In genomic region chr8:4656536-4656935, GRCm38 (mm10) we compare ENCODE assay signal across 9 mouse cellular contexts. TPM values are rescaled to one million over a fixed set of nuclear protein-coding genes. Genes with fewer than 3 reads are reported as not detected.
DNase-seq lines count a peak whose midpoint lies in the region; ATAC-seq lines count a peak whose summit lies in the region.
"Had no signal": no experiment of that assay in that cellular context is flagged by ENCODE, and none has a peak within 500 bp of the region (broad histone marks: within the 10 kb centered on the region; RNA-seq: fewer than 3 reads in every experiment).

No protein-coding gene starts in this region.

- H3K4me3 ChIP-seq in midbrain, embryonic 14.5 days (replicated peaks; ENCODE audit: low read depth, low read length): no peak overlapping the region
- H3K4me3 ChIP-seq in midbrain, embryonic 10.5 days: no peak overlapping the region
- no peak overlapping the region for H3K4me3 ChIP-seq in midbrain, embryonic 16.5 days (ENCODE audit: low read depth, low read length)
- no peak overlapping the region for H3K4me3 ChIP-seq in midbrain, embryonic 13.5 days (replicated peaks)
- H3K4me3 ChIP-seq: erythroblast, embryonic 14.5 days; lung, embryonic 15.5 days had no signal

- ATAC-seq in midbrain, embryonic 14.5 days (ENCODE audit: low FRiP score, low TSS enrichment): no peak
- ATAC-seq in midbrain, embryonic 16.5 days: no peak
- no peak for ATAC-seq in midbrain, embryonic 13.5 days

- no peaks in the 10 kb centered on the region for H3K27me3 ChIP-seq in midbrain, embryonic 14.5 days (ENCODE audit: control insufficient read depth, insufficient read depth, low read length)
- no peaks in the 10 kb centered on the region for H3K27me3 ChIP-seq in midbrain, embryonic 10.5 days (ENCODE audit: low read depth, poor library complexity, severe bottlenecking)
- H3K27me3 ChIP-seq in midbrain, embryonic 16.5 days (ENCODE audit: control insufficient read depth, insufficient read depth, low read depth, low read length): no peaks in the 10 kb centered on the region
- H3K27me3 ChIP-seq in midbrain, embryonic 13.5 days: no peaks in the 10 kb centered on the region
- H3K27me3 ChIP-seq: lung, embryonic 15.5 days had no signal

- no peak overlapping the region for H3K9ac ChIP-seq in midbrain, embryonic 14.5 days (replicated peaks; ENCODE audit: low read length)
- H3K9ac ChIP-seq in midbrain, embryonic 16.5 days (ENCODE audit: low read depth, low read length): no peak overlapping the region
- H3K9ac ChIP-seq in midbrain, embryonic 13.5 days (replicated peaks): no peak overlapping the region
- H3K9ac ChIP-seq: lung, embryonic 15.5 days had no signal

- no peak overlapping the region for H3K4me2 ChIP-seq in midbrain, embryonic 14.5 days (ENCODE audit: low read length)
- no peak overlapping the region for H3K4me2 ChIP-seq in midbrain, embryonic 16.5 days (ENCODE audit: low read length)
- no peak overlapping the region for H3K4me2 ChIP-seq in midbrain, embryonic 13.5 days (replicated peaks)
- H3K4me2 ChIP-seq: lung, embryonic 15.5 days had no signal

- WGBS in midbrain, embryonic 14.5 days: 91% methylated on average over 7 of the region's 7 CpGs
- 88% methylated on average over 7 of the region's 7 CpGs for WGBS in midbrain, embryonic 10.5 days
- 88% methylated on average over 7 of the region's 7 CpGs for WGBS in midbrain, embryonic 16.5 days
- 87% methylated on average over 7 of the region's 7 CpGs for WGBS in midbrain, embryonic 13.5 days

- no peaks in the 10 kb centered on the region for H3K9me3 ChIP-seq in midbrain, embryonic 14.5 days (ENCODE audit: control insufficient read depth, low read length)
- H3K9me3 ChIP-seq in midbrain, embryonic 10.5 days (replicated peaks): peaks cover 19% of the 10 kb centered on the region; the same call in 1 of the 2 replicates
- 0 out of 2 replicates have a peak, but pooled peaks cover 2% of the 10 kb centered on the region for H3K9me3 ChIP-seq in midbrain, embryonic 16.5 days (replicated peaks; ENCODE audit: control insufficient read depth, low read length, poor library complexity, severe bottlenecking)
- H3K9me3 ChIP-seq in midbrain, embryonic 13.5 days: no peaks in the 10 kb centered on the region
- H3K9me3 ChIP-seq: lung, embryonic 15.5 days had no signal

- H3K4me1 ChIP-seq in midbrain, embryonic 14.5 days (ENCODE audit: control insufficient read depth, insufficient read depth, low read length): no peaks in the 10 kb centered on the region
- H3K4me1 ChIP-seq in midbrain, embryonic 10.5 days: no peaks in the 10 kb centered on the region
- H3K4me1 ChIP-seq in midbrain, embryonic 16.5 days (ENCODE audit: control insufficient read depth, insufficient read depth, low read length): no peaks in the 10 kb centered on the region
- no peaks in the 10 kb centered on the region for H3K4me1 ChIP-seq in midbrain, embryonic 13.5 days (replicated peaks)
- H3K4me1 ChIP-seq: lung, embryonic 15.5 days had no signal

- DNase-seq in midbrain, embryonic 14.5 days: peak; percentile 37
- DNase-seq in midbrain, embryonic 10.5 days (ENCODE audit: low spot score): no peak
- DNase-seq in R1 (ENCODE audit: low read depth, low spot score): peak; percentile 46
- DNase-seq in embryo, embryonic 11 days: peak; percentile 80
- DNase-seq in lung, postnatal 14 days: peak; percentile 46

- H3K36me3 ChIP-seq in midbrain, embryonic 14.5 days (ENCODE audit: control insufficient read depth, insufficient read depth, low read length): no peaks in the 10 kb centered on the region
- no peaks in the 10 kb centered on the region for H3K36me3 ChIP-seq in midbrain, embryonic 10.5 days
- H3K36me3 ChIP-seq in midbrain, embryonic 16.5 days (ENCODE audit: control insufficient read depth, insufficient read depth, low read length): no peaks in the 10 kb centered on the region
- no peaks in the 10 kb centered on the region for H3K36me3 ChIP-seq in midbrain, embryonic 13.5 days
- H3K36me3 ChIP-seq: lung, embryonic 15.5 days had no signal

- H3K27ac ChIP-seq in midbrain, embryonic 14.5 days (replicated peaks; ENCODE audit: low read depth, low read length): no peak overlapping the region
- H3K27ac ChIP-seq in midbrain, embryonic 10.5 days (replicated peaks): no peak overlapping the region
- no peak overlapping the region for H3K27ac ChIP-seq in midbrain, embryonic 16.5 days (ENCODE audit: low read length)
- no peak overlapping the region for H3K27ac ChIP-seq in midbrain, embryonic 13.5 days
- H3K27ac ChIP-seq: lung, embryonic 15.5 days had no signal

RNA-seq across cellular contexts. Expression of gene Zfp958, which starts 43.6 kb away (rescaled TPM):
- 19.8 and 22.9 TPM in 2 replicates for polyA plus RNA-seq in midbrain, embryonic 14.5 days (2014; fragmentation: Nextera tagmentation; extraction: Ambion mirVana)
- polyA plus RNA-seq in midbrain, embryonic 10.5 days (2016; fragmentation: Nextera tagmentation; extraction: Ambion mirVana): 12.3 and 14.3 TPM in 2 replicates
- 17.6 and 17.7 TPM in 2 replicates for polyA plus RNA-seq in midbrain, embryonic 16.5 days (2015; fragmentation: Nextera tagmentation; extraction: Ambion mirVana)
- 17.7 and 17.9 TPM in 2 replicates for polyA plus RNA-seq in midbrain, embryonic 13.5 days (2015; fragmentation: Nextera tagmentation; extraction: Ambion mirVana)
- polyA plus RNA-seq: erythroblast, embryonic 14.5 days had no signal
